Mouse (Mus musculus) stomach, embryonic 16.5 days (tissue): Measurements from ENCODE around the gene Gm4787. TPM values are rescaled to one million over a fixed set of nuclear protein-coding genes. Genes with fewer than 3 reads are reported as not detected.

Source experiments
- ATAC-seq: fragments of 200-750 bp; cut with Nextera tagmentation; 2 replicates; pipeline ENCODE4 v1.8.0; 2017; ENCODE audit warnings: moderate number of reproducible peaks, moderate TSS enrichment; ENCODE audit not compliant: insufficient read depth, low FRiP score
- H3K27ac ChIP-seq: fragments of 300-500 bp; sonication (generic); 2 replicates; pipeline ENCODE4 v1.5.1; 2014; ENCODE audit warnings: low read length
- H3K27me3 ChIP-seq: fragments of 300-500 bp; sonication (generic); 2 replicates; pipeline ENCODE4 v1.6.1; 2014; ENCODE audit warnings: low read length, control low read depth, mixed read lengths; ENCODE audit not compliant: control insufficient read depth, insufficient read depth
- H3K36me3 ChIP-seq: fragments of 300-500 bp; sonication (generic); 2 replicates; pipeline ENCODE4 v1.6.1; 2014; ENCODE audit warnings: low read length; ENCODE audit not compliant: control insufficient read depth, insufficient read depth
- H3K4me1 ChIP-seq: fragments of 300-500 bp; sonication (generic); 2 replicates; pipeline ENCODE4 v1.6.1; 2014; ENCODE audit warnings: low read length, control low read depth, mixed read lengths; ENCODE audit not compliant: control insufficient read depth, insufficient read depth
- H3K4me2 ChIP-seq: fragments of 300-500 bp; sonication (generic); 2 replicates; pipeline ENCODE4 v1.6.1; 2014; ENCODE audit warnings: low read depth, low read length, mixed read lengths
- H3K4me3 ChIP-seq: fragments of 300-500 bp; sonication (generic); replicated peaks from 2 replicates; pipeline ENCODE4 v1.5.1; 2014; ENCODE audit warnings: mild to moderate bottlenecking, low read length
- H3K9ac ChIP-seq: fragments of 300-500 bp; sonication (generic); 2 replicates; pipeline ENCODE4 v1.6.1; 2014; ENCODE audit warnings: low read length
- H3K9me3 ChIP-seq: fragments of 300-500 bp; sonication (generic); replicated peaks from 2 replicates; pipeline ENCODE4 v1.6.1; 2016; ENCODE audit warnings: low read length, control low read depth; ENCODE audit not compliant: control insufficient read depth
- WGBS: fragments of 180-500 bp; shearing (Covaris S2); extraction: QIAGEN DNeasy Blood & Tissue Kit; methylation state at CpG from one replicate; pipeline ENCODE4 v1.1.7; 2014; 5-methylcytosine and 5-hydroxymethylcytosine counted together
- polyA plus RNA-seq: library from polyadenylated mRNA; unstranded; fragments of >200 nt; fragmentation: Nextera tagmentation; extraction: Ambion mirVana; gene quantifications from 2 replicates; pipeline ENCODE4 v1.2.1, GENCODE M21; 2015

Gm4787 gene
- polyA plus RNA-seq, 1 experiment from 2014 or later, result 0.14 TPM

DNA sequence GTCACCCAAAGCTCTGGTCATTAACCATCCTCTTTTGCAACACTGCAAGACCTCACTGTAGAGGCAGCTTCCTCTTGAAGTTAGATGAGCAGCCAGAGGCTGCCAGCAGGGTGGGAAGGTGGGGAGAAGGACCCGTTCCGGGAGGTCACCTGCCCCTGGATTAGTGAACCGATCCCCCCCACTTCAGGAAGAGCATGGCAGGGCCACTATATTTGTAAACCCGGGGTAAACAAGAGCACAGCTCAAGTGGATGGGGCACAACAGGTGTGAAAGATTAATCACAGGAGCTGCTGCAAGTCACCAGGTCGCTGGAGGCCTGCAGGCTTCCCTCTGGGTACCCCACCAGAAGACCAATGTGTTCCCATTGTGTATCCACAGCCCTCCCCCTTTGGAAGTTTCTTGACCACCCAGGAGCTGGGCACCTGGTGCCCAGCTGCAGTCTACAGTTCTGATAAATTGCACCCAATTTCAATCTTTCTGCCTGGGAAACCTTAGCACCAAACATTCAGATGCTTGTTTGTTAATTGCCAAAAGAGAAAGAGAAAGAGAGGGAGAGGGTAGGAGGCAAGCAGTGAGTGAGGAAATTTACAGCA, 48.1 kb downstream of the Gm4787 start:
- H3K27me3 ChIP-seq, result peaks cover 4% of the 10 kb centered on the region; the same call in 1 of the 2 replicates
- peaks cover 7% of the 10 kb centered on the region for H3K4me1 ChIP-seq
- no peaks in the 10 kb centered on the region for H3K9me3 ChIP-seq
- H3K4me2 ChIP-seq, result no peak overlapping the region
- H3K27ac ChIP-seq, result no peak overlapping the region
- H3K36me3 ChIP-seq, result no peaks in the 10 kb centered on the region
- WGBS, result 24% methylated on average over 5 of the region's 5 CpGs
- no peak for ATAC-seq
- H3K4me3 ChIP-seq, result no peak overlapping the region
- no peak overlapping the region for H3K9ac ChIP-seq

Other genes starting within 250 kb of the Gm4787 start
- 0.40 and 0.53 TPM in 2 replicates for gene Slc8a3, start 46.3 kb downstream of the Gm4787 start, polyA plus RNA-seq
- 0.37 and 0.59 TPM in 2 replicates for gene Adam4, start 42.5 kb upstream of the Gm4787 start, polyA plus RNA-seq
- 132 and 153 TPM in 2 replicates for gene Cox16, start 105.7 kb upstream of the Gm4787 start, polyA plus RNA-seq
- 25.4 and 27.8 TPM in 2 replicates for gene Gm20498, start 153.4 kb upstream of the Gm4787 start, polyA plus RNA-seq
- 36.8 and 37.0 TPM in 2 replicates for gene Synj2bp, start 153.4 kb upstream of the Gm4787 start, polyA plus RNA-seq
- 0.17 and 0.22 TPM in 2 replicates for gene Adam21, start 189.0 kb upstream of the Gm4787 start, polyA plus RNA-seq
- gene Med6, start 215.5 kb upstream of the Gm4787 start, polyA plus RNA-seq, result 55.0 and 55.5 TPM in 2 replicates